Mouse (Mus musculus) lung, postnatal 0 days (tissue): ENCODE measurements at regions not wholly inside any gene's neighbourhood (a gene's known extent, or its start where the extent isn't known, plus 50 kb on each side); places are given as distances from the start of the nearest gene placed in this dataset.
A peak's percentile ranks its signal among the peaks of the same experiment; 100 is the strongest.

ENCODE experiments used
- CTCF ChIP-seq: IDR thresholded peaks from 2 replicates; pipeline ENCODE4 v1.5.1; 2016; ENCODE audit warnings: antibody characterized with exemption, mild to moderate bottlenecking
- EP300 ChIP-seq: IDR thresholded peaks from 2 replicates; pipeline ENCODE4 v1.6.1; 2016; ENCODE audit warnings: antibody characterized with exemption, mild to moderate bottlenecking, control low read depth

GRCm38 (mm10) chr5:75372849-75373248, 201.9 kb upstream of the Kit start:
- TF ChIP-seq CTCF (peak; percentile 51), EP300 (no peak)
